Mouse (Mus musculus): ENCODE measurements around the gene Rpf2. TPM values are rescaled to one million over a fixed set of nuclear protein-coding genes. Genes with fewer than 3 reads are reported as not detected.

The Rpf2 gene
- polyA plus RNA-seq, 1 experiment from 2014 or later: 63.1 TPM

DNA sequence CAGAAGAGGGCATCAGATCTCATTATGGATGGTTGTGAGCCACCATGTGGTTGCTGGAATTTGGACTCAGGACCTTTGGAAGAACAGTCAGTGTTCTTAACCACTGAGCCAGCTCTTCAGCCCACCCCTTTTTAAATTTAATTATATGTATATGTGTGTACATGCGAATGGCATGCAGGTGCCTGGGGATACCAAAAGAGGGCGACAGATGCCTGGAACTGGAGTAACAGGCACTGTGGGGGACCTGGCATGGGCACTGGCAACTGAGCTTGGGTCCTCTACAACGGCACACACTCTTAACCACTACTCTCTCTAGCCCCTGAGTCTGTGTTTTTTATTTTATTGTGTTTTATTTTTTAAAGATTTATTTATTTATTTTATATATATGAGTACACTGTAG is 18.1 kb upstream of the Rpf2 start:
- no peaks in the 10 kb centered on the region for H3K4me1 ChIP-seq
- H3K9me3 ChIP-seq: no peaks in the 10 kb centered on the region
- H3K27ac ChIP-seq: no peak overlapping the region
- WGBS: 92% methylated on average over 3 of the region's 3 CpGs
- H3K4me3 ChIP-seq (replicated peaks): no peak overlapping the region
- H3K27me3 ChIP-seq (replicated peaks): no peaks in the 10 kb centered on the region
- H3K36me3 ChIP-seq: no peaks in the 10 kb centered on the region
- ATAC-seq (ENCODE audit: insufficient read depth, low FRiP score, low read depth): no peak
- H3K4me2 ChIP-seq: no peak overlapping the region
- no peak overlapping the region for H3K9ac ChIP-seq

DNA sequence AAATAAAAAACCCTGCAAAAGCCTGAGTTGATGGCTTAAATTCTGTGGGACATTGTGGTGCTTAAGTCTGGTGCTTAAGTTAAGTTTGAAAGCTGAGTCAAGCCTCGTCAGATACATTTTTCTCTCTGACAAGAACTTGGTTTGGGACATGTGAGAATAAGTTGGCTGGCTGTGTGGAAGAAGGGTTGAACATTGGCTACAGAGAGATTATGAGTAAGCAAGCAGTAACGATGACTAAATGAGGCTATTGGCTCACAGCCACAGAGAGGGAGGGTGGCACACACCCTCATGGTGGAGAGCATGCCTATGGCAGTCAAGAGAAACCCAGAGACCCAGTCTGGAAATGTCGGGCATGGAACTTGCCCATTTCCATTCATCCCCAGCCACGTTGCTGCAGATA is 16.9 kb upstream of the Rpf2 start:
- WGBS: 79% methylated on average over 4 of the region's 4 CpGs
- Histone ChIP-seq H3K4me2 (no peak overlapping the region), H3K9ac (no peak overlapping the region), H3K4me1 (0 out of 2 replicates have a peak, but pooled peaks cover 3% of the 10 kb centered on the region), H3K36me3 (no peaks in the 10 kb centered on the region), H3K27ac (no peak overlapping the region), H3K27me3 (replicated peaks) (no peaks in the 10 kb centered on the region), H3K4me3 (replicated peaks) (no peak overlapping the region), H3K9me3 (no peaks in the 10 kb centered on the region)
- ATAC-seq (ENCODE audit: insufficient read depth, low FRiP score, low read depth): no peak

DNA sequence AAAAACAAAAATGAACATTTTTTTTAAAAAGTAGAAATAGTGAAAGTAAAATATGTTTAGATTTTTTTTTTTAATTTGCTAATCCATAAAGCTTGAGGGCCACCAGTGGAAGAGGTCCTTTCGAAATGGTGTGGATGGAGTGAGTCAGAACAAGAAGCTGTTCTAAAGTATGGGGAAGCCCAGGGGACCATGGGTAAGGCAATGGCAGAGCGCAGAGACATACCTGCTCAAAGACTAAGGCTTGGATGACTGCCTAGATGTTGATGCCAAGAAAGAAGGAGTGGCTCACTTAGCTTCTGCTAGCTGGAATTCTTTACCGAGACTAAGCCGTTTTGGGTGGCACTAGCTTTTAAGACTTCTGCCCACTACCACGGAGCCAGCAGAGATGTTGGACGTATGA is 15.4 kb upstream of the Rpf2 start:
- Histone ChIP-seq H3K4me2 (no peak overlapping the region), H3K9ac (no peak overlapping the region), H3K27ac (no peak overlapping the region), H3K4me3 (replicated peaks) (no peak overlapping the region), H3K4me1 (0 out of 2 replicates have a peak, but pooled peaks cover 3% of the 10 kb centered on the region), H3K9me3 (no peaks in the 10 kb centered on the region), H3K27me3 (replicated peaks) (no peaks in the 10 kb centered on the region), H3K36me3 (no peaks in the 10 kb centered on the region)
- 81% methylated on average over 6 of the region's 6 CpGs for WGBS
- no peak for ATAC-seq (ENCODE audit: insufficient read depth, low FRiP score, low read depth)

- Histone ChIP-seq H3K4me2 (no peak overlapping the region), H3K4me3 (replicated peaks) (no peak overlapping the region), H3K4me1 (peaks cover 9% of the 10 kb centered on the region; the same call in 1 of the 2 replicates), H3K36me3 (no peaks in the 10 kb centered on the region), H3K27me3 (replicated peaks) (no peaks in the 10 kb centered on the region), H3K9ac (no peak overlapping the region), H3K9me3 (no peaks in the 10 kb centered on the region), H3K27ac (no peak overlapping the region)
- no peak for ATAC-seq (ENCODE audit: insufficient read depth, low FRiP score, low read depth)
- 62% methylated on average over 5 of the region's 5 CpGs for WGBS
Measured at GRCm38 (mm10) chr10:40260305-40260704, 13.5 kb upstream of the Rpf2 start.

DNA sequence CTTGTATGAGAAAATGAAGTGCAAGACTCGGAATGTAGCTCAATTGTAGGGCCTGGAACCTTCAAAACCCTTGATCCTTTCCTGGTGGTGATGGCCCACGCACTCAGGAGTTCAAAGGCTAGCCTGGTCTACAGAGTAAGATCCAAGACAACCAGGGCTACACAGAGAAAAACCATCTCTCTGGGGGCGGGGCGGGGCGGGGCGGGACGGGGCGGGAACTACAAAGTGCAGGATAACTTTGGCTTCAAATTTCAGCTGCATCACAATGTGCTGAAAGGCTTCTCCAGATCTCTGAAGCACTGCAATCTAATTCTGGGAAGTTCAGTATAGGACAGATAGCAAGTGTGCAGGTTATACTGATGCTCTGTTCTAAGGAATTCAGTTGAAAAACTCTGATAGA is 12.7 kb upstream of the Rpf2 start:
- Histone ChIP-seq H3K36me3 (no peaks in the 10 kb centered on the region), H3K9ac (no peak overlapping the region), H3K27me3 (replicated peaks) (no peaks in the 10 kb centered on the region), H3K4me1 (peaks cover 9% of the 10 kb centered on the region; the same call in 1 of the 2 replicates), H3K27ac (no peak overlapping the region), H3K4me2 (peak overlapping the region; percentile 87; the same call in 1 of the 2 replicates), H3K9me3 (no peaks in the 10 kb centered on the region), H3K4me3 (replicated peaks) (no peak overlapping the region)
- WGBS: 17% methylated on average over 8 of the region's 8 CpGs
- ATAC-seq (ENCODE audit: insufficient read depth, low FRiP score, low read depth): no peak

DNA sequence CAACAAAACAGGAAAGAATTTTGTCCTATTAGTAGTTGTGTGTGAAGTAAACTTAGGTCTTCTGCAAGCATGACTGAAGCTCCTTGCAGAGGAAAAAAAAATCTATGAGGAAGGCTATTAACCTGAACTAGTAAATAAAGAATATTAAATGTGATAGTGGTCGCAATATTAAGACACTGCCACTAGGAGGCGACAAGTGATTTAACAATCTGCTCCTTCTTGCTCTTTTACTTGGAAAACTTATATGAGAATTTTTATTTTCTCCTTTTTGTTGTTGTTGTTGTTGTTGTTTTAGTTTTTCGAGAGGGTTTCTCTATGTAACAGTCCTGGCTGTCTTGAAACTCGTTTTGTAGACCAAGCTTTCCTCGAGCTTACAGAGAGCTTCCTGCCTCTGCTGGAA is 12.1 kb upstream of the Rpf2 start:
- H3K4me3 ChIP-seq (replicated peaks): no peak overlapping the region
- peak overlapping the region; percentile 95 for H3K27ac ChIP-seq
- H3K4me2 ChIP-seq: peak overlapping the region; percentile 87
- H3K4me1 ChIP-seq: peaks cover 9% of the 10 kb centered on the region; the same call in 1 of the 2 replicates
- ATAC-seq (ENCODE audit: insufficient read depth, low FRiP score, low read depth): no peak
- WGBS: 4% methylated on average over 5 of the region's 5 CpGs
- no peaks in the 10 kb centered on the region for H3K27me3 ChIP-seq (replicated peaks)
- no peak overlapping the region for H3K9ac ChIP-seq
- no peaks in the 10 kb centered on the region for H3K36me3 ChIP-seq
- H3K9me3 ChIP-seq: no peaks in the 10 kb centered on the region

DNA sequence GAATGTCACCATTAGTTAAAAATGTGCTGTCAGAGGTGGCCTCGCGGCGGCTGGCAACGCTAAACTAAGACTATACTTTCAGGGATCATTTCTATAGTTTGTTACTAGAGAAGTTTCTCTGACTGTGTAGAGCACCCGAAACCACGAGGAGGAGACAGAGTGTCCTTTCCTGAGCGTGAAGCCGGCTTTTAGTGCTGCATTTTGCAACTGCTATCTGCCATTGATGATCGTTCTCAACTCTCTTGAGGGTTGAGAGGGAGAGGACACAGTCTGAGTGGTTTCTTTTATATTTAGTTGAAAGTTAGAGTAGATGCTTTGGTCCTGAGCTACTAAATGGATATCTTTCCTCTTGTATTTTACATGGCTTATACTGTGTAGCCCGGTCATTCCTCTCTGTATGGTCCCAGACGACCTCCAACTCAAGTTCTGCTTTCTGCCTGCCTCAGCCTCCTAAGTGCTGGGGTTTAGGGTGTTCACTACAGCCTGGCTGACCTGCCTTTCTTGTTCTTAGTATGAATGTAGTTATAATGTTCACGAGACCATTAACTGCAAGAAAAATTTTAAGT is 11.6 kb upstream of the Rpf2 start:
- Histone ChIP-seq H3K36me3 (peaks cover 3% of the 10 kb centered on the region), H3K9ac (no peak overlapping the region), H3K4me1 (peaks cover 9% of the 10 kb centered on the region; the same call in 1 of the 2 replicates), H3K27ac (peak overlapping the region; percentile 95), H3K4me2 (peak overlapping the region; percentile 87), H3K4me3 (replicated peaks) (peak overlapping the region; percentile 81; the same call in 1 of the 2 replicates), H3K9me3 (no peaks in the 10 kb centered on the region), H3K27me3 (replicated peaks) (no peaks in the 10 kb centered on the region)
- 1% methylated on average over 12 of the region's 12 CpGs for WGBS
- peak; percentile 82 for ATAC-seq (ENCODE audit: insufficient read depth, low FRiP score, low read depth)

GRCm38 (mm10) chr10:40257414-40258255 is 10.8 kb upstream of the Rpf2 start, which contains the start of gene Gtf3c6:
TSS of gene Gtf3c6 (minus strand) at chr10:40258108.
- peak within 1 kb of the TSS; percentile 95 for H3K27ac ChIP-seq
- H3K27me3 ChIP-seq (replicated peaks): no peaks in the 10 kb centered on the region
- peaks cover 4% of the 10 kb centered on the region for H3K36me3 ChIP-seq
- peak within 1 kb of the TSS; percentile 75 for H3K9ac ChIP-seq
- no peaks in the 10 kb centered on the region for H3K9me3 ChIP-seq
- peaks cover 9% of the 10 kb centered on the region; the same call in 1 of the 2 replicates for H3K4me1 ChIP-seq
- H3K4me3 ChIP-seq (replicated peaks): peak within 1 kb of the TSS; percentile 81
- WGBS: under 1% methylated on average over 43 of the region's 43 CpGs
- peak within 1 kb of the TSS; percentile 87 for H3K4me2 ChIP-seq
- peak; percentile 55 for ATAC-seq (ENCODE audit: insufficient read depth, low FRiP score, low read depth)

DNA sequence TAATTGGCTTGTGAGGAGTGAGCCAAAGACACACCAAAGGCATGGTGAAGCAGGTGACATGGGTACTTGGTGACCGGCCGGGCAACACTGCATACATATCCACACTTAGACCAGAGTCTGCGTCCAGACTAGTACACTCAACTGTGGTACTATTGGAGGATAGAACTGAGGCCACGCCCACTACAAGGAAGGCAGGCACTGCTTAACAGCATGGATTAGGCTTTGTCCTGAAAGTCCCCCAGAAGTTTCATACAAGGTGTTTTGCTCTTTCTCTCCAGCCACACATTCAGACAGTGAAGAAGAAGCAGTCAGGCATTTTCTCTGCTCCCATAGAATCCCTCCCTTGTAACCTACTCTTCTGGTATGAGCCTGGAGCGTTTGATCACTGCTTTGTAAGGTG is 9.9 kb upstream of the Rpf2 start:
- 0% methylated on average over 5 of the region's 5 CpGs for WGBS
- H3K36me3 ChIP-seq: peaks cover 8% of the 10 kb centered on the region
- peak; percentile 79 for ATAC-seq (ENCODE audit: insufficient read depth, low FRiP score, low read depth)

GRCm38 (mm10) chr10:40250969-40251368 is 4.1 kb upstream of the Rpf2 start:
- 79% methylated on average over 6 of the region's 6 CpGs for WGBS
- no peak overlapping the region for H3K4me2 ChIP-seq
- no peaks in the 10 kb centered on the region for H3K27me3 ChIP-seq (replicated peaks)
- H3K9me3 ChIP-seq: no peaks in the 10 kb centered on the region
- H3K4me1 ChIP-seq: no peaks in the 10 kb centered on the region
- H3K9ac ChIP-seq: no peak overlapping the region
- H3K4me3 ChIP-seq (replicated peaks): no peak overlapping the region
- H3K27ac ChIP-seq: no peak overlapping the region
- peaks cover 20% of the 10 kb centered on the region for H3K36me3 ChIP-seq
- no peak for ATAC-seq (ENCODE audit: insufficient read depth, low FRiP score, low read depth)

More for the DNA sequence above, 9.9 kb upstream of the Rpf2 start:
- Histone ChIP-seq H3K9ac (peak overlapping the region; percentile 75; the same call in 1 of the 2 replicates), H3K4me3 (replicated peaks) (peak overlapping the region; percentile 81), H3K4me1 (peaks cover 9% of the 10 kb centered on the region; the same call in 1 of the 2 replicates), H3K27ac (peak overlapping the region; percentile 95), H3K4me2 (peak overlapping the region; percentile 87), H3K27me3 (replicated peaks) (no peaks in the 10 kb centered on the region), H3K9me3 (no peaks in the 10 kb centered on the region)

DNA sequence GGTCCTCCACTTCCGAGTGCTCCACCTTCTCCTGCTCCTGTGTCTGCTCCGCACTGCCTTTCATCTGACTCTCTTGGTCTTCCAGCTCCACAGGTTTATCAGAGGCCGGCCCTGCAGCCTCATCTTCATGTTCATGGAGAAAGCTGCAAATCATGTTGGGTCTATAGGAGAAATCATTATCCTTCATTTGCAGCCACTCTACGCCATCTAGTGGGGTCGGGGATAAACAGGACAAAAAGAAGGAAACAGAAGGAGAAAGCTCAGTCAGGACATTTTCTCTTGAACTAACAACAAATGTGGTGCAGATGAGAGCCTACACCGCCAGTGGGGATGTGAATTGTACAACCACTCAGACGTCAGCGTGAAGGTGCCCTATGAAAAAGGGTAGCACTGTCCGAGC is 2.8 kb upstream of the Rpf2 start:
- no peaks in the 10 kb centered on the region for H3K27me3 ChIP-seq (replicated peaks)
- peaks cover 20% of the 10 kb centered on the region for H3K36me3 ChIP-seq
- no peaks in the 10 kb centered on the region for H3K4me1 ChIP-seq
- ATAC-seq (ENCODE audit: insufficient read depth, low FRiP score, low read depth): no peak
- H3K4me3 ChIP-seq (replicated peaks): no peak overlapping the region
- H3K27ac ChIP-seq: no peak overlapping the region
- H3K4me2 ChIP-seq: no peak overlapping the region
- no peaks in the 10 kb centered on the region for H3K9me3 ChIP-seq
- H3K9ac ChIP-seq: no peak overlapping the region
- WGBS: 84% methylated on average over 9 of the region's 9 CpGs

DNA sequence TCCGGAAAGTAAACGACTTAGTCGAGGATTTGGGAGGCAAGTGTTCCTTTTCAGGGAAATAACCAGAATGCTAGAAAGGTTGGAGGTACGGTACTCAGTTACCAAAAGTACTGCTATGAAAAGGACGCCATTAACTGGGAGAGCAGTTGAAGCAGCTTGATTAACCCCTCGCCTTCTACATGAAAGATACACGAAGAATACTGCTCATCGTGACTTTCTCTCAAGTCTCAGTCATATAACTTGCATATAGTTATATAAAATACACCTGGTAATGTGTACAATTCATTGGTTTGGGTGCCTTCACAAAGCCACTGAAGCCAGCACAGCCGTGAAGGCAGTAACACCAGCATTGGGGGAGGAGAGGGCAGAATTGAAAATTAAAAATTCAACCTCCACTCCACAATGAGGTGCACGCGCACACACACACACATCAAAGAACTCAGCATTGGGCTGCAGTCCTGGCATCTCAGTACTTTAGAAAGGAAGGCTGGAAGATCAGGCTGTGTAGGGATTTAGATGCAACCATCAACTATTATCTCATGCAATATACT is 405 bp upstream of the Rpf2 start:
- ATAC-seq (ENCODE audit: insufficient read depth, low FRiP score, low read depth): no peak
- WGBS: 30% methylated on average over 11 of the region's 11 CpGs
- Histone ChIP-seq H3K9me3 (no peaks in the 10 kb centered on the region), H3K4me1 (no peaks in the 10 kb centered on the region), H3K36me3 (peaks cover 20% of the 10 kb centered on the region; the same call in 1 of the 2 replicates), H3K4me2 (peak overlapping the region; percentile 69), H3K27me3 (replicated peaks) (no peaks in the 10 kb centered on the region), H3K27ac (0 out of 2 replicates have a peak overlapping the region, but pooled peaks have one; percentile 54), H3K4me3 (replicated peaks) (peak overlapping the region; percentile 87), H3K9ac (no peak overlapping the region)
